Mouse (Mus musculus): ENCODE data around the gene Adcy6.
"Not testable (repeated sequence)": the region's sequence is repeated elsewhere in the genome, so short reads cannot be mapped to it uniquely, and the experiment has no call there.

Gene Adcy6

GRCm38 (mm10) chr15:98602191-98602881 lies 7.5 kb downstream of the Adcy6 start:
- DNase-seq (ENCODE audit: low read depth, low spot score) = no peak

DNA sequence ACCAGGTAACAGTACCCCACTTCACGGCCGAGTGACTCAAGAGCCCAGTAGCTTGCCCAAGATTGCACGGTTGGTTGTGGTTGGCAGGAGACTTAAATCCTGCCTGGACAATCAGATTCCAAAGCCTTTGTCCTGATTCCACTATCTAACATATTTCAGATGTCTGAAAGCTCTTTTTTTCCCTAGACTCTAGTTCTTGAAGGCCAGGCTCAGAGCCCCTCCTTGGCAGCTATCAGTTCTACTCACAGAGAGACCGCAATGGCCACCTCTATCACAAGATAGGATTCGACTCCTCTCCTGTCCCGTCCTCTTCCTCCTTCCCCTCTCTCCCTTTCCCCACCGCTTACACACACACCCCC lies 8.1 kb downstream of the Adcy6 start:
- DNase-seq (ENCODE audit: low read depth, low spot score) = no peak

DNA sequence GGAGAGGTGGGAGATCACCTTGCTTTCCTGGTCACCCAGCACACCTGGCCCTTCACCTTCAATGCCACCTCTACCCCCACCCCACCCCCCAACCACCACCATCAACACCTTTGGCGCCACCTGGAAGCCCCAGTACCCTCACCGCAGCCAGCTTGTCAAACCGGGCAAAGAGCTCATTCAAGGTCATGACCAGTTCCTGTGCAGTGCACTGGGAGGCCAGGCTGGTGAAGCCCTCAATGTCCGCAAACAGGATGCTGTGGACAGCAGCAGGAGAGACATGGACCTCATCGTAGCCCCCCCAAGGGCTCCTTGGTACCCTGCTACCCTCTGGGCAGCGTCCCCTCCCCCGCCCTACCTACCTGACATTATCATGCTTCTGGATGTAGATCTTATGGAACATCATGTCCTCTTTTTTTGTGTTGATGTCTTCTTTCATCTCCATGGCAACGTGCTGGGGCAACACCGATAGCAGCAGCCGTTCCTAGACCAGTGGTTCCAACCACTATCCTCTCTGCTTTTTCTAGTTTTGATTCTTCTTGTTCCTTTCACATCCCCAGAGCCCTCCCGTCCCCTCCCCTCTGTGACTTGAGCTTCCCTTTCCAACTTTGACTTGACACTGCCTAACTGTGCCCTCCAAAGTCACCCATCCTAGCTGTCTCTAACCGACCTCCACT lies 9.7 kb downstream of the Adcy6 start:
- DNase-seq (ENCODE audit: low read depth, low spot score) = no peak

DNA sequence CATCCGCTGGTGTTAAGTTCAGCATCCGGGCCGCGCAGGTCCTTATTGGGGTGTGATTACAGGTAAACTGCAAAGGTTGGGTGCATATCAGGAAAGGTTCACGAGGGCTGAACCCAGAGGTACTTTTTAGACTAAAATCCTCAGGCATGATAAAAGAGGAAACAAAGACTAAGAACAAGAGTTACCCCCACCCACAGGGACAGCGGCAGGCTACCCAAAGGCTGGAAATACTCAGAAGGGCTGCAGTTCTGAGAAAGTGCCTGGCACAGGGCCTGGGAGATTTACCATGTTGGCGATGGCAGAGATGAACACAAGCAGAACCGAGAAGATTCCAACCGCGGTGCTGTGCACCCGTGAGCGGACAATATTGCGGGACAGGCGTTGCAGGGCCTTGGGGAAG lies 13.3 kb downstream of the Adcy6 start:
- DNase-seq (ENCODE audit: low read depth, low spot score) = no peak

DNA sequence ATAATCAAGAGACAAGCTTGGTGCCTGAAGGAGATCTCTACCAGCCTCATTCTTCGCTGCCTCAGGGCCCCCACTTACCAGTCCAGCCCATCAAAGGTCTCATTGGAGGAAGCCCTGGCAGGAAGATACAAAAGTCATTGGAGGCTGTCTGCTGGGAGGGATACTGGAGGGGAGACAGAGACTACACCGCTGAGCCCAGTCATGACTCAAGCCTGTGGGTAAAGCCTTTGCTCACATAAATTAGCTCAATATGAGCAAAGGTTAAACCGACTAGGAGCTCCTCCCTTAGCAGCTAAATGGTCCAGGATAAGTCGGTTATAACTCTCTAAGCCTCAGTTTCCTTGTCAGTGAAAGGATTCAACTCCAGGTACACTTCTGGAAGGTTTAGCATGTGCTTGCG lies 14.8 kb downstream of the Adcy6 start:
- no peak for DNase-seq (ENCODE audit: low read depth, low spot score)

DNA sequence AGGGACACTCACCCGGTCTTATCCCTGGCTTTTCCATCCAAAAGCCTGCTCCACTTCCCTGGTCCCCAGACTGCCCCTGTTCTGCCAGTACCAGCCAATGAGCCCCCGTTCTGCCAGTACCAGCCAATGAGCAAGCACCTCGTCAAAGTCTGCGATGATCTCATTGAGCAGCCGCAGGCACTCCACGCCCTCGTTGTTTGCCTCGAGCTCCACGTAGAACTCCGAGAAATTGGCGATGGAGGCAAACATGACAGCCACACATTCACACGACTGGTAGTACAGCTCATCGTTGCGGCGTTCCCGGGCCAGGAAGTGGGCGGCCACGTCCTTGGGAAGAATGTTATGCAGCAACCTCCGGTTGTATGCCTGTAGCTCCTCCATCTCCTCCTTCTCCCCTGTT lies 15.7 kb downstream of the Adcy6 start:
- no peak for DNase-seq (ENCODE audit: low read depth, low spot score)

DNA sequence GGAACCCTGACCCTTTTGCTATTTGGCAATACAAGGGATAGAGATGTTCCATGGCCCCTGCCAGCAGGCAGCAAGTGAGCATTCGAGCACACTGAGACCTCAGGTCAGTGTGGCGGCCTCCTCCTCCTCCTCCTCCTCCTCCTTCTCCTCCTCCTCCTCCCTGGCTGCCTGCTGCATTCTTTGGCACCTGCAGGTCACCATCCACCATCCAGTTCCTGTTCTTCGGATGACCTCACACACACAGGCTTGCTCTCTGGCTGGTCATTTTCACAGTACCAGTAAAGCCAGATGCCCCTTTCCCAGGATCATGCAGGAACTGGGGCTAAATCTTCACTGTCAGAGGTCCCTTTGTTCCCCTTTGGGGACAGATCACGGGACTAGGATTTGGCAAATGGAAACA lies 18.5 kb downstream of the Adcy6 start:
- DNase-seq (ENCODE audit: low read depth, low spot score) = no peak

DNA sequence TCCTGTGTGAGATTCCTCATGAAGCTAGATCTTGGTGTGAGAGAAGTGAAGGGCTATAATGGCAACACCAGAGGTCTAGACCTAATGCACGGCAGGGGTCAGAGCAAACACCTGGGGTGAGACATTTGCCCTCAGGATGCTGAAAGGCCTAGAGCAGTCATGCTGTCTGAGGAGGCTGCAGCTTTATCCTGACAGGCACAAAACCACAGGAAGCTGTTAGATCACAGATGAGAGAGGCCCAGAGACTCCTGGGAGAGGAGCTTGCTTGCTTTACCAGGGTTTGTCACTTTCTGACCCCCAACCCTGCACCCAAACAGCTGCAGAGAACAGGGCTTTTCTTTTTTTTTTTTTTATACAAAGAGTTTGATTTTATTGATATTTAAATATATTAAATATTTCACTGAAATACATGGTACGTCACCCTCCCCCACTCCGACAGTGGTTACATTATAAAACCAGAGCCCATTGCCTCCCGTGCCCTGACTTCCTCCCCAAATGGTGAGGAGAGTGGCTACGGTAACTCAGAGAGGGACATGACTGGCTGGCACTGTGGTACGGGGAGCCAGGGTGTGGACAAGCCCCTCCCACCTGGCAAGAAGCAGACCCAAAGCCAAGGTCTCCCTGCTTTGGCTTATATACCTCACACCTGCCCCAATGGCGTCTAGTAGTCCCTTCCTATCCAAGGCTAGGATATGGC lies 20.1 kb downstream of the Adcy6 start:
- DNase-seq (ENCODE audit: low read depth, low spot score) = no peak

DNA sequence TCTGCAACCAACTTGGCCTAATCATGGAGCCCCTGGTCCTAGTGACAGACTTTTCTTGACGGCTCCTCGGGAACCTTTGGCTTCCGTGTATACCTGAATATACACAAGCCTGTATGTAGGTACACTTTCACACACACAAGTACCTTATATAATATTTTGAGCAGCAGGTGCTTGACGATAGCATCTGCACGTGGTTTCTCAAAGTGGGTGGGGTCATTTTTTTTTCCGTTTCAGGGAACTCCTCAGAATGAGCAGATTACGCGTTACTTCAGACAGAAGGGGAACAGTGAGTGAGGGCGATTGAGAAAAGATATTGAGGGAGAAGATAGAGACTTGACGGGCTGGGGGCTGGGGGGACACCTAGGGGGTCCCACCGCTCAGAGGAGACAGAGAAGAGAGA lies 22.1 kb downstream of the Adcy6 start:
- DNase-seq (ENCODE audit: low read depth, low spot score) = no peak

DNA sequence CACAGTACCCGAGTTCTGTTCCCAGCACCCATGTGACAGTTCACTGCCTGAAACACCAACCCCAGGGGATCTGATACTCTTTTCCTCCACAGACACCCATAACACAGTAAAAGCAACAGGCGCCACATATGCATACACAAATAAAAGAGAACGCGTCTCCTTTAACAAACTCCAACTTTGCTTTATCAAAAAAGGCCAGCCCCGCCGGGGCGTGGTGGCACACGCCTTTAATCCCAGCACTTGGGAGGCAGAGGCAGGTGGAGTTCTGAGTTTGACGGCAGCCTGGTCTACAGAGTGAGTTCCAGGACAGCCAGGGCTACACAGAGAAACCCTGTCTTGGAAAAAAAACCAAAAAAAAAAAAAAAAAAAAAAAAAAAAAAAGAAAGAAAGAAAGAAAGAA lies 23.7 kb downstream of the Adcy6 start:
- DNase-seq (ENCODE audit: low read depth, low spot score) = not testable (repeated sequence)

GRCm38 (mm10) chr15:98585421-98585820 lies 24.5 kb downstream of the Adcy6 start:
- no peak for DNase-seq (ENCODE audit: low read depth, low spot score)

- no peak for DNase-seq (ENCODE audit: low read depth, low spot score)
Observed at GRCm38 (mm10) chr15:98582996-98583395, 26.9 kb downstream of the Adcy6 start.

DNA sequence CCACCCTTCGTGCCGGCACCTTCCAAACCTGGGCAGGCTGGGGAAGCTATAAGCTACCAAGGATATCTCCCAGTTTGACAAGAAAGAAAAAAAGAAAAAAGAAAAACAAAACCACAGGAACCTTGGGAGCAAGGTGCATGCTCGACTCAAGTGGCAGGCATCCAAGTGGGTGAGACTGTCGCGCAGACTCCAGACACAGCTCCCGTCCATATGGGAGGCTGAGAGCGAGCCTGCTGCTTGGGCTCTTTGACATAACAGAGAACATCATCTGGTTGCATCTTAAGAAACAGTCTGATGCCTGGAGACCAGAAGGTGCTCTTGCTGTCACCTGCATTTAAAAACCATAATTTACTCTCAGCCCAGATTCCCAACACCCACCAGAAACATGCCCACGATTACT lies 27.5 kb downstream of the Adcy6 start:
- DNase-seq (ENCODE audit: low read depth, low spot score) = no peak

- DNase-seq (ENCODE audit: low read depth, low spot score) = peak; percentile 87
Observed at GRCm38 (mm10) chr15:98579795-98580464, 29.9 kb downstream of the Adcy6 start.

- no peak for DNase-seq (ENCODE audit: low read depth, low spot score)
Observed at GRCm38 (mm10) chr15:98579310-98579709, 30.6 kb downstream of the Adcy6 start.

- no peak for DNase-seq (ENCODE audit: low read depth, low spot score)
Observed at GRCm38 (mm10) chr15:98573293-98573692, 36.6 kb downstream of the Adcy6 start.

DNA sequence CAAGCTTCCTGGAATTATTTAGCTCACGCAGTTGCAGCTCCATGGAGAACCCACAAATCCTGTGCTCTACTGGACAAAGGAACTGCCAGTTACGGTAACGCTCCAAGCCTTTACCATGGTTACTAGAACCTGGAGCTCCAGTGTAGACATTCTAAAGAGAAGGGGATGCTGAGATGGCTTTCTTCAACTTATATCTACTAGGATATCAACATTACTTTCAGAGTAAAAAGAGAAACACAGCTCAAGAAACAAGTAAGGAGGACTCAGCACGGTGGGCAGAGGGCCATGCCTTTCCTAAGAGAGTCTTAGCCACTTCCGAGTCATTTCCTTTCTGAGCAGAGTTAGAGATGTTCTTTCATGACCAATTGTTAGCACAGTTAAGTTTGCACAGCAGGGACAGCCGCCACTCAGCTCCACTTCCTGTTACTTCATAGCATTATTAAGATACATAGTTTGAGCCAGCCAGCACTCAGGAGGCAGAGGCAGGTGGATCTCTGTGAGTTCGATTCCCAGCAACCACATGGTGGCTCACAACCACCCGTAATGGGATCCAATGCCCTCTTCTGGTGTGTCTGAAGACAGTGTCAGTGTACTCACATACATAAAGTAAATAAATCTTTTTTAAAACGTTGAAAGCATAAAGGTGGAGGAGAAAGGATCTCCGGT lies 38.9 kb downstream of the Adcy6 start, which contains the start of the genes Ccnt1 and 4930415O20Rik:
Gene Ccnt1 (minus strand): TSS at position 51 of the 666 bp plus-strand sequence.
Gene 4930415O20Rik (plus strand): TSS at position 132 of the 666 bp plus-strand sequence.
- DNase-seq (ENCODE audit: low read depth, low spot score) = no peak

DNA sequence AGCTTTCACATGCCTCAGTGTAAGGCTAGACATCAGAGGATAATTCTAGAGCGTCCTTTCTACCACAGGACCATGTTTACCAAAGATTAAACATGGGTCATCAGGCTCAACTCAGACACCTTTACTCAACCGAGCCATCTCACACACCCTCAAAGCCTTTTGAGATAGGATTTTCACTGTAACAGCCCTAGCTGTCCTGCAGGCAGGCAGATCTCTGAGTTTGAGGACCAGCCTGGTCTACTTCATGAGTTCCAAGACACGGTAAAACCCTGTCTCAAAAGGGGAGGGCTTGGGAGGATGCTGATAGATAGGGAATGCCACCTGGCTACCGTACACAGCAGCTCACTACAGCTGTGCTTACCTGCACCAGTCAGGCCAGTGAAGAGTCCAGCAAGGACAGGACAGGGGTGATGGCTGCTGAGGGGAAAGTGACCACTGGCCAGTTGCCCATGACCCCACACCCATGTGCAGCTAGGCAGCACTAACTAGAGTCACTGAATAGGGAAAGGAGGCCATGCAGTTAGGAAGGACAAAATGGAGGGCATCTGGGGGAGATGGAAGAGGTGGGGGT lies 40.0 kb downstream of the Adcy6 start:
- DNase-seq (ENCODE audit: low read depth, low spot score) = no peak

DNA sequence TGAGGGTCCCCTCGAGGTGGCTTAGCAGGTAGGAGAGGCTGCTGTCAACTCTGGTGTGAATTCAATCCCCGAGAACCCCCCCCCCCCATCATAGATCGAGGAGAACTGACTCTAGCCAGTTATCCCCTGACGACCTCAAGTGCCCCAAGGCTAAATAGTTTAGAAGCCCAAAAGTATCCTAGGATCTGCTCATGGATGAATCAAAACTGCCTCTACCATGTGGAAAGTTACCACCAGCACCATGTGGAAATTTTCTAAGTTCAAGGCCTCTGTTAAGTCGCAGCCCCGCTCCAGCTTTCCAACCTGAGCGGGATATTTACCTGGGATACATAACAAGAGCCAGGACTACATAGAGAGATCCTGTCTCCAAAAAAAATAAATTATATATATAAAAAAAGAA lies 40.7 kb downstream of the Adcy6 start:
- no peak for DNase-seq (ENCODE audit: low read depth, low spot score)

GRCm38 (mm10) chr15:98568256-98569033 lies 41.4 kb downstream of the Adcy6 start:
- no peak for DNase-seq (ENCODE audit: low read depth, low spot score)

Data from retina, postnatal 7 days (tissue).